Mouse (Mus musculus) embryo, embryonic 10 days (tissue): ENCODE measurements around the gene Mrps24.
A peak's percentile ranks its signal among the peaks of the same experiment; 100 is the strongest.

ENCODE experiments used
- DNase-seq: peaks from one replicate; pipeline ENCODE4 v3.0.0-alpha.2; 2015; ENCODE audit warnings: low spot score

Gene Mrps24

GRCm38 (mm10) chr11:5715630-5716105 lies at the start of gene Mrps24:
Gene Mrps24, minus strand, starts transcription at chr11:5715680.
- no peak for DNase-seq

- no peak for DNase-seq
Observed at GRCm38 (mm10) chr11:5762633-5762982, 47.1 kb upstream of the Mrps24 start.

- DNase-seq = peak; percentile 97
Observed at GRCm38 (mm10) chr11:5761820-5762632, 46.5 kb upstream of the Mrps24 start, which contains the start of gene Urgcp. Gene Urgcp, minus strand, starts transcription at chr11:5762376.

- DNase-seq = no peak
Observed at GRCm38 (mm10) chr11:5753755-5754154, 38.3 kb upstream of the Mrps24 start.

- DNase-seq = no peak
Observed at GRCm38 (mm10) chr11:5744951-5745350, 29.5 kb upstream of the Mrps24 start.

- DNase-seq = no peak
Observed at GRCm38 (mm10) chr11:5742106-5742505, 26.6 kb upstream of the Mrps24 start.

- DNase-seq = peak; percentile 63
Observed at GRCm38 (mm10) chr11:5740965-5741627, 25.6 kb upstream of the Mrps24 start.

- peak; percentile 47 for DNase-seq
Observed at GRCm38 (mm10) chr11:5740599-5740964, 25.1 kb upstream of the Mrps24 start.

- no peak for DNase-seq
Observed at GRCm38 (mm10) chr11:5739846-5740245, 24.4 kb upstream of the Mrps24 start.

GRCm38 (mm10) chr11:5738888-5739632 lies 23.6 kb upstream of the Mrps24 start:
- no peak for DNase-seq

- no peak for DNase-seq
Observed at GRCm38 (mm10) chr11:5737137-5737536, 21.7 kb upstream of the Mrps24 start.

- DNase-seq = no peak
Observed at GRCm38 (mm10) chr11:5734323-5734722, 18.8 kb upstream of the Mrps24 start.

- no peak for DNase-seq
Observed at GRCm38 (mm10) chr11:5732401-5732800, 16.9 kb upstream of the Mrps24 start.

- no peak for DNase-seq
Observed at GRCm38 (mm10) chr11:5729582-5729981, 14.1 kb upstream of the Mrps24 start.

GRCm38 (mm10) chr11:5718611-5719354 lies 3.3 kb upstream of the Mrps24 start:
- DNase-seq = no peak

- DNase-seq = no peak
Observed at GRCm38 (mm10) chr11:5716938-5717705, 1.6 kb upstream of the Mrps24 start.

- DNase-seq = no peak
Observed at GRCm38 (mm10) chr11:5716246-5716645, 766 bp upstream of the Mrps24 start.

GRCm38 (mm10) chr11:5715179-5715578 lies 301 bp downstream of the Mrps24 start:
- no peak for DNase-seq

GRCm38 (mm10) chr11:5707530-5708353 lies 7.7 kb downstream of the Mrps24 start:
- peak; percentile 94 for DNase-seq

GRCm38 (mm10) chr11:5706874-5707529 lies 8.5 kb downstream of the Mrps24 start:
- peak; percentile 37 for DNase-seq
